Mouse (Mus musculus) neural tube, embryonic 11.5 days (tissue): Measurements from ENCODE around the gene Utp4. TPM values are rescaled to one million over a fixed set of nuclear protein-coding genes. Genes with fewer than 3 reads are reported as not detected.

Source experiments
- ATAC-seq: fragments of 200-750 bp; cut with Nextera tagmentation; 2 replicates; pipeline ENCODE4 v1.8.0; 2017; ENCODE audit warnings: moderate number of reproducible peaks, mild to moderate bottlenecking, moderate TSS enrichment, moderate library complexity; ENCODE audit not compliant: insufficient read depth, low FRiP score, low TSS enrichment
- DNase-seq: peaks from one replicate; pipeline ENCODE4 v3.0.0-alpha.2; 2015; ENCODE audit warnings: low spot score
- H3K27ac ChIP-seq: fragments of 300-500 bp; sonication (generic); 2 replicates; pipeline ENCODE4 v1.5.1; 2014; ENCODE audit warnings: low read depth, mild to moderate bottlenecking, low read length
- H3K27me3 ChIP-seq: fragments of 300-500 bp; sonication (generic); 2 replicates; pipeline ENCODE4 v1.6.1; 2014; ENCODE audit warnings: mild to moderate bottlenecking, low read length, mixed read lengths; ENCODE audit not compliant: control insufficient read depth, insufficient read depth
- H3K36me3 ChIP-seq: fragments of 300-500 bp; sonication (generic); 2 replicates; pipeline ENCODE4 v1.6.1; 2014; ENCODE audit warnings: mild to moderate bottlenecking, low read length, moderate library complexity, mixed read lengths; ENCODE audit not compliant: control insufficient read depth, insufficient read depth
- H3K4me1 ChIP-seq: fragments of 300-500 bp; sonication (generic); 2 replicates; pipeline ENCODE4 v1.6.1; 2014; ENCODE audit warnings: low read length, mixed read lengths; ENCODE audit not compliant: control insufficient read depth, insufficient read depth
- H3K4me2 ChIP-seq: fragments of 300-500 bp; sonication (generic); 2 replicates; pipeline ENCODE4 v1.6.1; 2014; ENCODE audit warnings: low read depth, mild to moderate bottlenecking, moderate library complexity
- H3K4me3 ChIP-seq: fragments of 300-500 bp; sonication (generic); 2 replicates; pipeline ENCODE4 v1.5.1; 2014; ENCODE audit warnings: low read depth, low read length
- H3K9ac ChIP-seq: fragments of 300-500 bp; sonication (generic); 2 replicates; pipeline ENCODE4 v1.6.1; 2014; ENCODE audit warnings: mild to moderate bottlenecking, low read length
- H3K9me3 ChIP-seq: fragments of 300-500 bp; sonication (generic); 2 replicates; pipeline ENCODE4 v1.6.1; 2016; ENCODE audit warnings: low read length; ENCODE audit not compliant: control insufficient read depth
- WGBS: fragments of 180-500 bp; shearing (Covaris S2); extraction: QIAGEN DNeasy Blood & Tissue Kit; methylation state at CpG from one replicate; pipeline ENCODE4 v1.1.7; 2014; 5-methylcytosine and 5-hydroxymethylcytosine counted together
- polyA plus RNA-seq: library from polyadenylated mRNA; unstranded; fragments of >200 nt; fragmentation: Nextera tagmentation; extraction: Ambion mirVana; gene quantifications from 2 replicates; pipeline ENCODE4 v1.2.1, GENCODE M21; 2014

The Utp4 gene
- polyA plus RNA-seq, 1 experiment from 2014 or later, result 80.0 TPM

- WGBS, result 85% methylated on average over 3 of the region's 3 CpGs
- ATAC-seq (no peak), DNase-seq (no peak)
- no peaks in the 10 kb centered on the region for H3K36me3 ChIP-seq
- H3K4me2 ChIP-seq, result no peak overlapping the region
- H3K4me3 ChIP-seq, result no peak overlapping the region
- H3K9ac ChIP-seq, result no peak overlapping the region
- 0 out of 2 replicates have a peak, but pooled peaks cover 3% of the 10 kb centered on the region for H3K4me1 ChIP-seq
- no peak overlapping the region for H3K27ac ChIP-seq
- H3K27me3 ChIP-seq, result no peaks in the 10 kb centered on the region
- no peaks in the 10 kb centered on the region for H3K9me3 ChIP-seq
Observed at GRCm38 (mm10) chr8:106962322-106962721, 68.9 kb downstream of the Utp4 start.

GRCm38 (mm10) chr8:106963365-106963764, 69.9 kb downstream of the Utp4 start:
- no peak overlapping the region for H3K9ac ChIP-seq
- WGBS, result 41% methylated on average over 6 of the region's 6 CpGs
- H3K27me3 ChIP-seq, result no peaks in the 10 kb centered on the region
- 0 out of 2 replicates have a peak, but pooled peaks cover 3% of the 10 kb centered on the region for H3K4me1 ChIP-seq
- H3K27ac ChIP-seq, result no peak overlapping the region
- peak; percentile 25 for DNase-seq
- H3K9me3 ChIP-seq, result no peaks in the 10 kb centered on the region
- no peak overlapping the region for H3K4me3 ChIP-seq
- H3K4me2 ChIP-seq, result no peak overlapping the region
- ATAC-seq, result no peak
- H3K36me3 ChIP-seq, result no peaks in the 10 kb centered on the region

DNA sequence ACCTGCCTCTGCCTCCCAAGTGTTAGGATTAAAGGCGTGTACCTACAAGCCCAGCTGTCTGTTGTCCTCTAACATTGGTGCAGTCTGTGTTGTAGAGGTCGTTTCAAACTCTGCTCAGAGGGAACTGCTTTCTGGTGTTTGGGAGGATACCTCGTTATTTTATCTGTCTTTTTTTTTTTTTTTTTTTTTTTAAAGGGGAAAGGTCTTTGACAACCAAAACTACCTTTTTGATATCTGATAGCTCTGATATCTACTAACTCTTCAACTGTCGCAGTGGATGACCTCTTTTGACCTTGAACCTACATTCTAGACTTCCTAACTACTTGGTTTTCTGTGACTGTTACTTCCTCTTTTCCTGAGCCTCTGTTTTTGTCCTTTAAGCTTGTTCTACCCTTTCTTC, 71.1 kb downstream of the Utp4 start:
- H3K4me2 ChIP-seq, result no peak overlapping the region
- no peak overlapping the region for H3K27ac ChIP-seq
- no peak overlapping the region for H3K9ac ChIP-seq
- no peaks in the 10 kb centered on the region for H3K27me3 ChIP-seq
- 85% methylated on average over 4 of the region's 4 CpGs for WGBS
- DNase-seq, result no peak
- ATAC-seq, result no peak
- H3K36me3 ChIP-seq, result no peaks in the 10 kb centered on the region
- no peak overlapping the region for H3K4me3 ChIP-seq
- H3K9me3 ChIP-seq, result no peaks in the 10 kb centered on the region
- 0 out of 2 replicates have a peak, but pooled peaks cover 3% of the 10 kb centered on the region for H3K4me1 ChIP-seq

DNA sequence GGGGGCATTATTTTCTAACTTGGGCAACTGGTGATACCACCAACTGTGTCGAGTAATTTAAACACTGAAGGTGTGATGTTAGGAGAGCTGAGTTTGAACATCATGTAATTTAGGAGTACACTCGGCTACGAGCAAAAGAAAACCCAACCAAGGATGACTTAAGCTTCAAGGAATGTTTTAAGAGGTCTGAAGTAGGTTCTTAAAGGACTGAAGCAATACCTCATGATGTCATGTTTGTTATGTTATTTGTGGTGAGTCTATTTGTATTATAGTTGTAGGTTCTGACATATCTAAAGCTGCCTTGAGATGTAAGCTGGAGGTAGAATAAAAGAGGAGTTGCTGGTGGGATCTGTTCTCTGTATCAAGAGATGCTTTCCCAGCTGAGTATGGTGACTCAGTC, 76.5 kb downstream of the Utp4 start:
- H3K27me3 ChIP-seq, result no peaks in the 10 kb centered on the region
- WGBS, result 88% methylated on average over 3 of the region's 3 CpGs

GRCm38 (mm10) chr8:106971916-106972315, 78.5 kb downstream of the Utp4 start:
- WGBS, result 86% methylated on average over 5 of the region's 5 CpGs
- Histone ChIP-seq H3K27ac (no peak overlapping the region), H3K4me2 (no peak overlapping the region), H3K9ac (no peak overlapping the region), H3K27me3 (no peaks in the 10 kb centered on the region), H3K9me3 (no peaks in the 10 kb centered on the region), H3K4me3 (no peak overlapping the region), H3K36me3 (no peaks in the 10 kb centered on the region), H3K4me1 (no peaks in the 10 kb centered on the region)
- ATAC-seq, result no peak
- DNase-seq, result no peak

More for the DNA sequence above, 76.5 kb downstream of the Utp4 start:
- Histone ChIP-seq H3K4me3 (no peak overlapping the region), H3K9ac (no peak overlapping the region), H3K4me2 (no peak overlapping the region), H3K36me3 (no peaks in the 10 kb centered on the region), H3K27ac (no peak overlapping the region), H3K4me1 (no peaks in the 10 kb centered on the region), H3K9me3 (no peaks in the 10 kb centered on the region)
- ATAC-seq (no peak), DNase-seq (no peak)

Other genes starting within 250 kb of the Utp4 start
- 7.8 and 9.0 TPM in 2 replicates for gene Tango6, start 210.6 kb upstream of the Utp4 start, polyA plus RNA-seq
- 0.09 and 0.28 TPM in 2 replicates for gene Has3, start 23.4 kb upstream of the Utp4 start, polyA plus RNA-seq
- 6.3 and 7.7 TPM in 2 replicates for gene Sntb2, start 42.1 kb downstream of the Utp4 start, polyA plus RNA-seq
- 100 and 105 TPM in 2 replicates for gene Vps4a, start 137.6 kb downstream of the Utp4 start, polyA plus RNA-seq
- 43.5 and 44.8 TPM in 2 replicates for gene Pdf, start 155.0 kb downstream of the Utp4 start, polyA plus RNA-seq
- gene Cog8, start 163.1 kb downstream of the Utp4 start, polyA plus RNA-seq, result 42.4 and 42.8 TPM in 2 replicates
- gene Nip7, start 163.2 kb downstream of the Utp4 start, polyA plus RNA-seq, result 86.1 and 88.8 TPM in 2 replicates
- gene Tmed6, start 172.0 kb downstream of the Utp4 start, polyA plus RNA-seq, result not detected in 2 replicates
- gene Terf2, start 202.9 kb downstream of the Utp4 start, polyA plus RNA-seq, result 15.0 and 15.5 TPM in 2 replicates